ENCODE assay signal across 9 mouse cellular contexts in the genomic region with DNA sequence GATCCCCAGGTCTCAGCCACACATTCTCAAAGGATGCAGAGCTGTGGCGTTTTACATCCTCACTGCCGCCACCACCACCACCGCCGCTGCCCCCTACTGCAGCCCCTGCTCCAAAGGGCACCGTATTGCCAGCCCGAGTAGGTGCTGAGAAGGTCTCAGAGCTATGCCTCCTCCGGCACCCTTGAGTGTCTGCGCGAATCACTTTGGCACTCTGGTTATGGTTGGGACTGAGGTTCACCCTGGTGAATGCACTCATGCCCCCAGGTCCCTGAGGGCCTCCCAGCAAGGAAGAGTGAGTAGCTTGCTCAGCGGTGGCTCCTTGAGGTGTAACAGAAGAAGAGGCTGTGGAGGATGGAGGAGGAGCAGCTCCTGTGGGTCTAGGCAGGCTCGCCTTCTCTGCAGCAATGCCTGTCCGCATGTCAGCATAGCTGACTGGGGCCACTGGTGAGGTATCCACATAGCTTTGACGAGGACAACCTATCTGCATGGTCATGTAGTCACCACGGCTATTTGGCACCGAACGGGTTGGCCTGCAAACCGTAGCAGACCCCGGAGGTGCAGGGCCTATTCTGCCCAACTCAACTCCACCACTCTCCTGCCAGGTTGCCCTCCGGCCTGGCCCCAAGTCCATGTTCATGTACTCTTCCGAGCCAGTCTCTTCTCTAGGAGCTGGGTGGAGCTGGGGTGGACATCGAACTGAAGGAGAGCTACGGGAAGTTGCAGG. TPM values are rescaled to one million over a fixed set of nuclear protein-coding genes. Genes with fewer than 3 reads are reported as not detected.
DNase-seq lines count a peak whose midpoint lies in the region; ATAC-seq and TF ChIP-seq lines count a peak whose summit lies in the region.
"Had no signal": no experiment of that assay in that cellular context is flagged by ENCODE, and none has a peak within 500 bp of the region (broad histone marks: within the 10 kb centered on the region; RNA-seq: fewer than 3 reads in every experiment).

No protein-coding gene starts in this region.

- WGBS in heart, embryonic 12.5 days, result 45% methylated on average over 22 of the region's 22 CpGs
- 64% methylated on average over 22 of the region's 22 CpGs for WGBS in kidney, postnatal 0 days
- 61% methylated on average over 22 of the region's 22 CpGs for WGBS in midbrain, embryonic 15.5 days

- no peak overlapping the region for H3K27ac ChIP-seq in testis, adult 2 months (ENCODE audit: control insufficient read depth, insufficient read depth, low read depth, low read length)
- H3K27ac ChIP-seq in heart, embryonic 12.5 days (ENCODE audit: poor library complexity, severe bottlenecking), result peak overlapping the region; percentile 70
- peak overlapping the region; percentile 78; the same call in 1 of the 2 replicates for H3K27ac ChIP-seq in kidney, postnatal 0 days
- H3K27ac ChIP-seq in midbrain, embryonic 15.5 days, result no peak overlapping the region
- H3K27ac ChIP-seq: macrophage had no signal

- no peaks in the 10 kb centered on the region for H3K9me3 ChIP-seq in heart, embryonic 12.5 days (replicated peaks)
- H3K9me3 ChIP-seq in kidney, postnatal 0 days (replicated peaks; ENCODE audit: low read length), result no peaks in the 10 kb centered on the region
- no peaks in the 10 kb centered on the region for H3K9me3 ChIP-seq in midbrain, embryonic 15.5 days

- no peak for TF ChIP-seq CTCF in testis, adult 2 months (IDR thresholded peaks at IDR 0.05; ENCODE audit: control insufficient read depth, insufficient read depth, insufficient replicate concordance, low read depth, low read length)
- no peak for TF ChIP-seq CTCF in kidney, postnatal 0 days (IDR thresholded peaks at IDR 0.05; ENCODE audit: low read depth)

- H3K4me1 ChIP-seq in testis, adult 2 months (ENCODE audit: control insufficient read depth, insufficient read depth, low read length), result peaks cover 23% of the 10 kb centered on the region
- peaks cover 31% of the 10 kb centered on the region for H3K4me1 ChIP-seq in heart, embryonic 12.5 days (replicated peaks)
- H3K4me1 ChIP-seq in kidney, postnatal 0 days (replicated peaks; ENCODE audit: insufficient read depth, low read length), result peaks cover 20% of the 10 kb centered on the region
- peaks cover 69% of the 10 kb centered on the region for H3K4me1 ChIP-seq in midbrain, embryonic 15.5 days

- peak; percentile 22 to 74 for DNase-seq in adrenal gland, adult (ENCODE audit: inconsistent age in 2 of 2, low spot score in 1 of 2)
- no peak for DNase-seq in adrenal gland, adult 8-10 months
- DNase-seq in testis, postnatal 14 days (ENCODE audit: low spot score), result no peak
- DNase-seq in kidney, postnatal 0 days (ENCODE audit: low spot score), result no peak

- peak overlapping the region; percentile 1 for H3K4me3 ChIP-seq in testis, adult 2 months (ENCODE audit: control insufficient read depth, low read depth, low read length)
- H3K4me3 ChIP-seq in heart, embryonic 12.5 days, result peak overlapping the region; percentile 79
- peak overlapping the region; percentile 35 for H3K4me3 ChIP-seq in kidney, postnatal 0 days (replicated peaks; ENCODE audit: low read depth, low read length)
- H3K4me3 ChIP-seq in midbrain, embryonic 15.5 days, result peak overlapping the region; percentile 41

- peak overlapping the region; percentile 80 for H3K9ac ChIP-seq in heart, embryonic 12.5 days
- H3K9ac ChIP-seq in kidney, postnatal 0 days (ENCODE audit: low read depth, low read length), result peak overlapping the region; percentile 51
- H3K9ac ChIP-seq in midbrain, embryonic 15.5 days, result peak overlapping the region; percentile 26; the same call in 1 of the 2 replicates

- no peaks in the 10 kb centered on the region for H3K36me3 ChIP-seq in testis, adult 2 months (ENCODE audit: control insufficient read depth, insufficient read depth, low read length)
- peaks cover 23% of the 10 kb centered on the region for H3K36me3 ChIP-seq in heart, embryonic 12.5 days
- H3K36me3 ChIP-seq in kidney, postnatal 0 days (ENCODE audit: insufficient read depth, low read length), result no peaks in the 10 kb centered on the region
- H3K36me3 ChIP-seq in midbrain, embryonic 15.5 days (replicated peaks), result no peaks in the 10 kb centered on the region

- H3K27me3 ChIP-seq in testis, adult 2 months (ENCODE audit: control insufficient read depth, insufficient read depth, low read length), result no peaks in the 10 kb centered on the region
- H3K27me3 ChIP-seq in heart, embryonic 12.5 days (replicated peaks), result peaks cover 8% of the 10 kb centered on the region
- no peaks in the 10 kb centered on the region for H3K27me3 ChIP-seq in kidney, postnatal 0 days (ENCODE audit: insufficient read depth, low read length)
- no peaks in the 10 kb centered on the region for H3K27me3 ChIP-seq in midbrain, embryonic 15.5 days (replicated peaks)

- no peak for ATAC-seq in heart, embryonic 12.5 days (ENCODE audit: insufficient number of reproducible peaks, low FRiP score)
- no peak for ATAC-seq in kidney, postnatal 0 days (replicated peaks; ENCODE audit: low FRiP score, low read depth)
- no peak for ATAC-seq in midbrain, embryonic 15.5 days (replicated peaks)
- ATAC-seq in megakaryocyte-erythroid progenitor cell, adult 5-6 weeks (replicated peaks; ENCODE audit: low FRiP score, low TSS enrichment, poor library complexity, severe bottlenecking), result no peak

- peak overlapping the region; percentile 84 for H3K4me2 ChIP-seq in heart, embryonic 12.5 days
- peak overlapping the region; percentile 74 for H3K4me2 ChIP-seq in kidney, postnatal 0 days (ENCODE audit: low read length)
- H3K4me2 ChIP-seq in midbrain, embryonic 15.5 days, result peak overlapping the region; percentile 77

- no peak for TF ChIP-seq POLR2A in testis, adult 2 months (IDR thresholded peaks at IDR 0.05; ENCODE audit: control insufficient read depth, low read depth, low read length)

RNA-seq across cellular contexts. Expression of gene Irs1, which starts 4.0 kb away (rescaled TPM):
- 10 to 100 TPM in 3 of 4 experiments, 1 to 10 TPM in 1; 7.9 to 17.1 (median 13.2) TPM for total RNA-seq in adrenal gland, adult 8-10 months (2022)
- 0.41 and 0.46 TPM in 2 replicates for polyA plus RNA-seq in testis, adult 2 months (2012; rRNA removed)
- polyA plus RNA-seq in heart, embryonic 12.5 days (2016; fragmentation: Nextera tagmentation; extraction: Ambion mirVana), result 17.5 and 18.7 TPM in 2 replicates
- 3.0 and 3.1 TPM in 2 replicates for polyA plus RNA-seq in kidney, postnatal 0 days (2015; fragmentation: Nextera tagmentation; extraction: Ambion mirVana)
- polyA plus RNA-seq in midbrain, embryonic 15.5 days (2015; fragmentation: Nextera tagmentation; extraction: Ambion mirVana), result 7.5 and 8.2 TPM in 2 replicates
- total RNA-seq in megakaryocyte-erythroid progenitor cell, adult 5-6 weeks (2014; fragmentation: Nextera tagmentation), result not detected in 2 replicates
- not detected in 2 replicates for total RNA-seq in megakaryocyte-erythroid progenitor cell, adult 5-6 weeks (2017)
- polyA plus RNA-seq: macrophage had no signal

RNA-seq across cellular contexts. Expression of gene Rhbdd1, which starts 29.0 kb away (rescaled TPM):
- total RNA-seq in adrenal gland, adult 8-10 months (2022), result 10 to 100 TPM; 36.5 to 39.7 (median 36.7) TPM
- polyA plus RNA-seq in testis, adult 2 months (2012; rRNA removed), result 45.3 and 46.4 TPM in 2 replicates
- polyA plus RNA-seq in heart, embryonic 12.5 days (2016; fragmentation: Nextera tagmentation; extraction: Ambion mirVana), result 11.5 and 11.9 TPM in 2 replicates
- polyA plus RNA-seq in kidney, postnatal 0 days (2015; fragmentation: Nextera tagmentation; extraction: Ambion mirVana), result 8.0 and 8.6 TPM in 2 replicates
- 3.2 and 4.2 TPM in 2 replicates for polyA plus RNA-seq in midbrain, embryonic 15.5 days (2015; fragmentation: Nextera tagmentation; extraction: Ambion mirVana)
- 7.7 and 10.8 TPM in 2 replicates for total RNA-seq in megakaryocyte-erythroid progenitor cell, adult 5-6 weeks (2014; fragmentation: Nextera tagmentation)
- total RNA-seq in megakaryocyte-erythroid progenitor cell, adult 5-6 weeks (2017), result 7.6 and 11.2 TPM in 2 replicates

RNA-seq across cellular contexts. Expression of gene Gm9747, which starts 54.3 kb away (rescaled TPM):
- total RNA-seq in adrenal gland, adult 8-10 months (2022), result not detected
- polyA plus RNA-seq in testis, adult 2 months (2012; rRNA removed), result not detected in 2 replicates
- 40.0 and 42.3 TPM in 2 replicates for polyA plus RNA-seq in heart, embryonic 12.5 days (2016; fragmentation: Nextera tagmentation; extraction: Ambion mirVana)
- polyA plus RNA-seq in kidney, postnatal 0 days (2015; fragmentation: Nextera tagmentation; extraction: Ambion mirVana), result 10.8 and 11.1 TPM in 2 replicates
- 22.1 and 26.4 TPM in 2 replicates for polyA plus RNA-seq in midbrain, embryonic 15.5 days (2015; fragmentation: Nextera tagmentation; extraction: Ambion mirVana)
- not detected in 2 replicates for total RNA-seq in megakaryocyte-erythroid progenitor cell, adult 5-6 weeks (2014; fragmentation: Nextera tagmentation)
- total RNA-seq in megakaryocyte-erythroid progenitor cell, adult 5-6 weeks (2017), result not detected in 2 replicates
- polyA plus RNA-seq: macrophage had no signal

Comparison
In these comparisons a context has a peak if more than half of its experiments do, and no peak if none do; other contexts are left out.
1. DNase-seq: peak in adrenal gland, adult (2 of 2); none in adrenal gland, adult 8-10 months (single experiment), testis, postnatal 14 days (single experiment) and kidney, postnatal 0 days (single experiment).
2. H3K27ac ChIP-seq: peak in heart, embryonic 12.5 days (single experiment) and kidney, postnatal 0 days (single experiment); none in testis, adult 2 months (single experiment) and midbrain, embryonic 15.5 days (single experiment).
3. H3K4me3 ChIP-seq: peak in every context shown above with its lines; median percentile 79 in heart, embryonic 12.5 days; 41 in midbrain, embryonic 15.5 days; 35 in kidney, postnatal 0 days; 1 in testis, adult 2 months.
4. H3K9ac ChIP-seq: peak in every context shown above with its lines; median percentile 80 in heart, embryonic 12.5 days; 51 in kidney, postnatal 0 days; 26 in midbrain, embryonic 15.5 days.
5. RNA of gene Gm9747, which starts 54.3 kb away (polyA plus RNA-seq): 40.0 to 42.3 TPM in heart, embryonic 12.5 days, 22.1 to 26.4 TPM in midbrain, embryonic 15.5 days and 10.8 to 11.1 TPM in kidney, postnatal 0 days; not detected in testis, adult 2 months; every median in the first group is over 10 times any median in the second.
6. Peak in every context shown above with its lines, with median percentiles within 50 percentile points of each other: H3K4me2 ChIP-seq.